Mouse (Mus musculus) limb, embryonic 10.5 days (tissue): ENCODE results near the gene Cyba. TPM values are rescaled to one million over a fixed set of nuclear protein-coding genes. Genes with fewer than 3 reads are reported as not detected.

Experiments used
- DNase-seq: peaks from one replicate; pipeline ENCODE4 v3.0.0-alpha.2; 2017; ENCODE audit warnings: low spot score
- H3K27ac ChIP-seq: fragments of 300-500 bp; sonication (generic); 2 replicates; pipeline ENCODE4 v1.5.1; 2016; ENCODE audit warnings: mild to moderate bottlenecking
- H3K27me3 ChIP-seq: fragments of 300-500 bp; sonication (generic); 2 replicates; pipeline ENCODE4 v1.6.1; 2016; ENCODE audit warnings: low read depth, mild to moderate bottlenecking; ENCODE audit not compliant: poor library complexity, severe bottlenecking
- H3K36me3 ChIP-seq: fragments of 300-500 bp; sonication (generic); 2 replicates; pipeline ENCODE4 v1.6.1; 2016; ENCODE audit warnings: mild to moderate bottlenecking, moderate library complexity
- H3K4me1 ChIP-seq: fragments of 300-500 bp; sonication (generic); 2 replicates; pipeline ENCODE4 v1.6.1; 2016
- H3K4me3 ChIP-seq: fragments of 300-500 bp; sonication (generic); 2 replicates; pipeline ENCODE4 v1.5.1; 2016; ENCODE audit warnings: mild to moderate bottlenecking, moderate library complexity
- H3K9me3 ChIP-seq: fragments of 300-500 bp; sonication (generic); replicated peaks from 2 replicates; pipeline ENCODE4 v1.6.1; 2016; ENCODE audit warnings: mild to moderate bottlenecking
- WGBS: fragments of 180-500 bp; shearing (Covaris S2); methylation state at CpG from one replicate; pipeline ENCODE4 v1.1.7; 2016; 5-methylcytosine and 5-hydroxymethylcytosine counted together
- polyA plus RNA-seq: library from polyadenylated mRNA; unstranded; fragments of >200 nt; fragmentation: Nextera tagmentation; extraction: Ambion mirVana; gene quantifications from 2 replicates; pipeline ENCODE4 v1.2.1, GENCODE M21; 2016

The Cyba gene
- polyA plus RNA-seq, 1 experiment from 2014 or later, result 82.8 TPM

GRCm38 (mm10) chr8:122461473-122462148, 28.9 kb upstream of the Cyba start:
- Histone ChIP-seq H3K27ac (no peak overlapping the region), H3K4me1 (peaks cover 44% of the 10 kb centered on the region), H3K9me3 (no peaks in the 10 kb centered on the region), H3K4me3 (no peak overlapping the region), H3K27me3 (peaks cover 69% of the 10 kb centered on the region), H3K36me3 (peaks cover 11% of the 10 kb centered on the region)
- 63% methylated on average over 11 of the region's 11 CpGs for WGBS
- DNase-seq, result no peak

GRCm38 (mm10) chr8:122460524-122461472, 28.1 kb upstream of the Cyba start, which contains the start of gene Snai3:
Snai3 (minus strand) TSS chr8:122460733.
- peaks cover 44% of the 10 kb centered on the region for H3K4me1 ChIP-seq
- peak; percentile 67 for DNase-seq
- peaks cover 4% of the 10 kb centered on the region for H3K36me3 ChIP-seq
- no peaks in the 10 kb centered on the region for H3K9me3 ChIP-seq
- peak within 1 kb of the TSS; percentile 41 for H3K4me3 ChIP-seq
- WGBS, result 4% methylated on average over 56 of the region's 56 CpGs
- H3K27me3 ChIP-seq, result peaks cover 72% of the 10 kb centered on the region
- no peak within 1 kb of the TSS for H3K27ac ChIP-seq

- 26% methylated on average over 7 of the region's 7 CpGs for WGBS
- no peak for DNase-seq
- peaks cover 40% of the 10 kb centered on the region for H3K4me1 ChIP-seq
Measured at GRCm38 (mm10) chr8:122459990-122460389, 27.3 kb upstream of the Cyba start.

GRCm38 (mm10) chr8:122459218-122459900, 26.6 kb upstream of the Cyba start:
- peaks cover 35% of the 10 kb centered on the region for H3K4me1 ChIP-seq
- DNase-seq, result no peak
- 55% methylated on average over 6 of the region's 6 CpGs for WGBS

More at GRCm38 (mm10) chr8:122459990-122460389, 27.3 kb upstream of the Cyba start:
- Histone ChIP-seq H3K27me3 (peaks cover 72% of the 10 kb centered on the region), H3K27ac (no peak overlapping the region), H3K9me3 (no peaks in the 10 kb centered on the region), H3K36me3 (no peaks in the 10 kb centered on the region), H3K4me3 (peak overlapping the region; percentile 41)

GRCm38 (mm10) chr8:122457171-122457570, 24.4 kb upstream of the Cyba start:
- H3K4me3 ChIP-seq, result no peak overlapping the region
- WGBS, result 80% methylated on average over 11 of the region's 11 CpGs
- no peak for DNase-seq
- peaks cover 22% of the 10 kb centered on the region for H3K4me1 ChIP-seq
- H3K27ac ChIP-seq, result no peak overlapping the region
- no peaks in the 10 kb centered on the region for H3K36me3 ChIP-seq
- H3K9me3 ChIP-seq, result no peaks in the 10 kb centered on the region
- peaks cover 66% of the 10 kb centered on the region for H3K27me3 ChIP-seq

More at GRCm38 (mm10) chr8:122459218-122459900, 26.6 kb upstream of the Cyba start:
- no peak overlapping the region for H3K27ac ChIP-seq
- H3K4me3 ChIP-seq, result no peak overlapping the region
- H3K36me3 ChIP-seq, result no peaks in the 10 kb centered on the region
- no peaks in the 10 kb centered on the region for H3K9me3 ChIP-seq
- H3K27me3 ChIP-seq, result peaks cover 78% of the 10 kb centered on the region

GRCm38 (mm10) chr8:122454409-122454808, 21.7 kb upstream of the Cyba start:
- Histone ChIP-seq H3K27ac (no peak overlapping the region), H3K4me1 (0 out of 2 replicates have a peak, but pooled peaks cover 5% of the 10 kb centered on the region), H3K4me3 (no peak overlapping the region), H3K27me3 (peaks cover 38% of the 10 kb centered on the region), H3K9me3 (no peaks in the 10 kb centered on the region), H3K36me3 (no peaks in the 10 kb centered on the region)
- DNase-seq, result no peak
- 89% methylated on average over 6 of the region's 6 CpGs for WGBS

GRCm38 (mm10) chr8:122452154-122452553, 19.4 kb upstream of the Cyba start:
- H3K4me1 ChIP-seq, result 0 out of 2 replicates have a peak, but pooled peaks cover 5% of the 10 kb centered on the region
- H3K9me3 ChIP-seq, result no peaks in the 10 kb centered on the region
- WGBS, result 87% methylated on average over 10 of the region's 10 CpGs
- H3K27me3 ChIP-seq, result peaks cover 16% of the 10 kb centered on the region; the same call in 1 of the 2 replicates
- no peaks in the 10 kb centered on the region for H3K36me3 ChIP-seq
- no peak overlapping the region for H3K27ac ChIP-seq
- H3K4me3 ChIP-seq, result no peak overlapping the region
- DNase-seq, result no peak

- Histone ChIP-seq H3K4me3 (no peak overlapping the region), H3K27ac (no peak overlapping the region), H3K9me3 (no peaks in the 10 kb centered on the region), H3K4me1 (0 out of 2 replicates have a peak, but pooled peaks cover 5% of the 10 kb centered on the region), H3K27me3 (0 out of 2 replicates have a peak, but pooled peaks cover 7% of the 10 kb centered on the region), H3K36me3 (no peaks in the 10 kb centered on the region)
- no peak for DNase-seq
- 79% methylated on average over 7 of the region's 7 CpGs for WGBS
Measured at GRCm38 (mm10) chr8:122451161-122451703, 18.5 kb upstream of the Cyba start.

GRCm38 (mm10) chr8:122445203-122445602, 12.5 kb upstream of the Cyba start:
- Histone ChIP-seq H3K27ac (no peak overlapping the region), H3K9me3 (no peaks in the 10 kb centered on the region), H3K4me1 (peaks cover 26% of the 10 kb centered on the region), H3K4me3 (no peak overlapping the region), H3K36me3 (no peaks in the 10 kb centered on the region), H3K27me3 (no peaks in the 10 kb centered on the region)
- no peak for DNase-seq
- WGBS, result 63% methylated on average over 3 of the region's 3 CpGs

- no peaks in the 10 kb centered on the region for H3K9me3 ChIP-seq
- 45% methylated on average over 19 of the region's 19 CpGs for WGBS
- H3K4me3 ChIP-seq, result peak overlapping the region; percentile 69
- peak; percentile 65 for DNase-seq
- H3K27me3 ChIP-seq, result no peaks in the 10 kb centered on the region
- peaks cover 9% of the 10 kb centered on the region for H3K36me3 ChIP-seq
- H3K27ac ChIP-seq, result peak overlapping the region; percentile 94
- peaks cover 26% of the 10 kb centered on the region for H3K4me1 ChIP-seq
Measured at GRCm38 (mm10) chr8:122444058-122444748, 11.5 kb upstream of the Cyba start.

GRCm38 (mm10) chr8:122443262-122444006, 10.7 kb upstream of the Cyba start, which contains the start of gene Mvd:
Mvd (minus strand) TSS chr8:122443422.
- H3K9me3 ChIP-seq, result no peaks in the 10 kb centered on the region
- peak; percentile 97 for DNase-seq
- under 1% methylated on average over 47 of the region's 47 CpGs for WGBS
- H3K4me3 ChIP-seq, result peak within 1 kb of the TSS; percentile 69
- H3K4me1 ChIP-seq, result peaks cover 28% of the 10 kb centered on the region
- peak within 1 kb of the TSS; percentile 94 for H3K27ac ChIP-seq
- H3K36me3 ChIP-seq, result peaks cover 17% of the 10 kb centered on the region
- H3K27me3 ChIP-seq, result no peaks in the 10 kb centered on the region
